Mouse (Mus musculus): ENCODE data around the gene Slc6a11.

The Slc6a11 gene

DNA sequence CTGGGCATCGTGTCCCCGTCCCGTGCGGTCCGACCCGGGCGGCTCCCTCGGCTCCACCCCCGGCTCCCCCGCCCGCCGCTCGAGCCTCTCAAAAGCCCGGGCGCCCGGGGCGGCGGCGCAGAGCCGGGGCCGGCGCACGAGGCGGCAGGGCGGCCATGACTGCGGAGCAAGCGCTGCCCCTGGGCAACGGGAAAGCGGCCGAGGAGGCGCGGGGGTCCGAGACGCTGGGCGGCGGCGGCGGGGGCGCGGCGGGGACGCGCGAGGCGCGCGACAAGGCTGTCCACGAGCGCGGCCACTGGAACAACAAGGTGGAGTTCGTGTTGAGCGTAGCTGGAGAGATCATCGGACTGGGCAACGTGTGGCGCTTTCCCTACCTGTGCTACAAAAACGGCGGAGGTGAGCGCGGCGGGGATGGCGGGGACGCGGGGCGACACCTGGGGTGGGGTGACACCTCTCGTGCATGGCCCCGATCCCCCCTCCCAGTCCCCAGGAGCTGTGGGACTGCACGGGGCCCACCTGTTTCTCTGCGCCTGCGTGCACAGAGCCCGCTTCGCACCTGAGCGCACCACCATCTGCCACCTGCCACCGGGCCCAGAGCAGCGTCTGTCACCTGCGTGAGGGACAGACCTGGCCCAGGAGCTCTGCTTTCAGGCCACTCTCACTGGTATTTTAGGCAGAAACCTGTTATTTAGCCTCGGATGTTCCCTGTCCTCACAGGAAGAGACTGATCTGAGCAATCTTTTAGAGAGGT, at the start of gene Slc6a11:
TSS of gene Slc6a11 (plus strand) at position 120 of the 751 bp plus-strand sequence.
- no peak for DNase-seq (ENCODE audit: low read depth, low spot score)

DNA sequence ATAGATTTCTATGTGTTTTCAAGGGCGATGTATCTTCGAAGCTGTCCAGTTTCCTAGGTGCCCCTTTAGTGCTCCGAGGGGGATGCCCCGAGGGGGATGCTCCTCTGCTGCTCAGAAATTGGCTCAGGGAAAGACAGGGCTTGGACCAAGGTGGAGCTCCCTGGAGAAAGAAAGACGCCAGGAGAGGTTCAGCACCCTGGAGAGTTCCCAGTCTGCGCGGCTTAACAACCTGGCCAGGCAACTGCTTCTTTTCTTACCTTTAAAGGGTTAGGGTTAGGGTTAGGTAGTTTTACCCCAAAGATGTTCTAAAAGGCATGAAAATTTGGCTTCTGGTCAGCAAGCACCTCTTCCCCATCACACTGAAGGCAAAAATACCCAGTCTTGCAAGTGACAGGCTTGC, 43.9 kb upstream of the Slc6a11 start:
- DNase-seq (ENCODE audit: low read depth, low spot score) = no peak

DNA sequence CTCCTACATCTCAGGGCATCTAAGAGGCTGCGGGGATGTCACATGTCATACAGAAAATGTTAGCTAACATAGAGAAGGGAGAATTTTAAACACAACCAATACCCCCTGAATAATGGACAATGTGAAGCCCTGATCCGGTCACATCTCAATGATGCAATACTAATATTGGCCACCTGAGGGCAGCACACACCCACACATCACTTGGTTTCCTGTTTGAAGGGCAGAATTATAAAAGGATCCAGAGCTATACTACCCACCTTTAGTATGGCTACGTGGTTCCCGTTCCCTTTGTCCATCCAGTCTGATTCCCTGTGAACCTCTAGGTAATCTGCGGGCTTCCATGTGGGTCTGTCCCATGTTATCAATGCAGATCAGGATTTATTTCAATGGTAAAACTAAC, 41.4 kb upstream of the Slc6a11 start:
- peak; percentile 18 for DNase-seq (ENCODE audit: low read depth, low spot score)

DNA sequence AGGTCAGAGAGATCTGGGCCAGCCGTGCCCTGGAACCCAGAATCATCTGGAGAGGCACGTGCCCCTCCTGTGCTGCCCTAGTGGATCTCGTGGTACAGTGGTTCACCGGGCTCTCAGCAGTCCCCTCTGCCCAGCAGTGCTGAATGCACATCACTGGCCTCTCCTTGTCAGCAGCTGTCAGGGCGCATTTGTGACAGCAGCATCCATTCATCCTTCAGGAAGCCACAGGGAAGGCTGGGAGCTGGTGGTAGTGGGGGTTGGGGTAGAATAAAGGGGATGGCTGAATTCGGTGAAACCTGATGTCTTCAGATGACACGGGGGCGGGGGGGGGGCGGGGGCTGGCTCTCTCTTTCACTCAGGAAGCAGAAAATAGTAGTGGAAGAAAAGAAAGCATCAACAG, 38.8 kb upstream of the Slc6a11 start:
- DNase-seq (ENCODE audit: low read depth, low spot score) = no peak

DNA sequence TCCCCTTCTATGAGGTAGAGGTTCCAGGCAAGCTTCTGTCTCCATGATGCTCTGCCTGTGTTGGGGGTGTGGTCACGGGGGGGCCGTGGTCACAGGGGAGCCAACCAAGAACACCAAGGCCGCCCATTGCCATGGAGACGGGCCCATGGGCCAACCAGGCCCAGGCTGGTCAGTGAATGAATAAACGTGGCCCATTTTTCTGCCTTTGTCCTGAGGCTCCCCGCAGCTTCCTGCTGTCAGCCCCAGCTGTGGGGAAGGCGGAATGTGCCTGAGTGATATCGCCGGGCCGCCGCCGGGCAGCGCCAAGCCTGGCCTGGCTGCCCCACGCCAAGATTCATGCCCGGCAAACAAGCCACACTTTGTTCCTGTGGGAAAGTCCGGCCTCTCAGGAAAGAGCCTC, 36.8 kb upstream of the Slc6a11 start:
- no peak for DNase-seq (ENCODE audit: low read depth, low spot score)

DNA sequence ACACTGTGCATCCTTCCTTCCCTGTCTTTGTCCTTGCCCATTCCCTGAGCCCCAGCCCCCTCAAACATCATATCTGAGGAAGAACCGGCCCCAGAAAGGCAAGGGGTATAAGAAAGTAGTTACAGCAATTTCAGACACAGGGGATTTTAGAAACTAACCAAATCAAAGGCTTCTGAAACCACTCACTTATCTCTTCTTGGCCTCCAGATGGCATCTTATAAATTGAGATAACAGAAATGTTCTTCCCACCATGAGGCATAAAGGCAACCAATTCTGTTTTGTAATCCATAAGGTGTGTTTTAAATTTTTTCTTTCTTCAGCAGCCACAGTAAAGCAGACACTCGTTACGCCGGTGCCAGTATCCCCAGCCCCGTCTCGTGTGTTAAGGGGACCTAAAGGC, 34.5 kb upstream of the Slc6a11 start:
- DNase-seq (ENCODE audit: low read depth, low spot score) = no peak

DNA sequence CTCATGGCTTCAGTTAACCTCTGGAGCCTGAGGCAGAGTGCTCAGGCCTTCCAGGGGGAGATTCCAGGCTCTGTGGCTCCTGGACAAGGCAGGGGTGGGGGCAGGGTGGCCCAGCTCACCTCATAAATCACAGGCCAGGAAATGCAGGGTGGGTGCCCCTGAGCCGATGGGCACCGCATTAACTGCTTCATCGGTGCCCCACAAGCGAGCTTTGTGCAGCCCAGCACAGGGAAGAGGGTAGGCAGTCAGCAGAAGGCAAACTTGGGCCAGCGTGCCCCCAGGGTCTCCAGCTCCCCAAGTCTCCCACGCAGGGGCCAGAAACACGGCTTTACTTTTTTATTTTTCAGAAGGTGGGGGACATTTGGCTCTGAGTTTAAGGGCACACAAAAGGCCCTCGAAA, 29.1 kb upstream of the Slc6a11 start:
- DNase-seq (ENCODE audit: low read depth, low spot score) = no peak

DNA sequence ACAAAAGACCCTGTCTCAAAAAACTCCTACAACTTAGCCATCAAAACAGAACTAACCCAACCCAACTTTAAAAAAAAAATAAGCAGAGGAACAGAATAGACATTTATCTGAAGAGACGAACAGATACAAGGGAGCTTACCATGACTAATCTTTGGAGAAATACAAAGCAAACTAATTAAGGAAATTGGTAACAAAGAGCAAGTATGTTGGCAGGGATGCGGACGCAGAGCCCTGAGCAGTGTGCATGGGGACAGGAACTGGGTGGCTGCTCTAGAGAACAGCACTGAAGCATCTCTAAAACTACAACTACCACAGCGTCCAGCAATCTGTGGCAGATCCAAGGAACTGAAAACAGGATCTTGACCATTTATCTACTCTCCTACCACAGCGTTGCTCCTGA, 11.5 kb upstream of the Slc6a11 start:
- DNase-seq (ENCODE audit: low read depth, low spot score) = no peak

DNA sequence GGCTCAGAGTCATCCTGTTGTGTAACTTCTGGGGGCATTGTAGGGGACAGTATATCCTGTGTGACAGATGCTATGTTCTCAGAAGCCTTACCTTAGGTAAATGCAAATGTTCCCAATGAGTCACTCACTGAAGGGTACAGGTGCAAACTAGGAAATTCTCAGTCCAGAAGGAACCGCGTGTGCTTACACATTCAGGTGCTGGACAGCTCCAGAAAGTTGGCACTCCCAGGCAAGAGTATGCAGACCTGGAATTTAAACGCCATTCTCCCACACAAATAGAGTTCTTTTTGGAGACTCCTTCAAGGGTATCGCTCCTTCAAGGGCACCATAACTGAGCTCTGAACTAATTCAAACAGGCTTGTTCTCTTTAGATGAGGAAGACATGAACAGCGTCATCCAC, 5.5 kb upstream of the Slc6a11 start:
- DNase-seq (ENCODE audit: low read depth, low spot score) = no peak

DNA sequence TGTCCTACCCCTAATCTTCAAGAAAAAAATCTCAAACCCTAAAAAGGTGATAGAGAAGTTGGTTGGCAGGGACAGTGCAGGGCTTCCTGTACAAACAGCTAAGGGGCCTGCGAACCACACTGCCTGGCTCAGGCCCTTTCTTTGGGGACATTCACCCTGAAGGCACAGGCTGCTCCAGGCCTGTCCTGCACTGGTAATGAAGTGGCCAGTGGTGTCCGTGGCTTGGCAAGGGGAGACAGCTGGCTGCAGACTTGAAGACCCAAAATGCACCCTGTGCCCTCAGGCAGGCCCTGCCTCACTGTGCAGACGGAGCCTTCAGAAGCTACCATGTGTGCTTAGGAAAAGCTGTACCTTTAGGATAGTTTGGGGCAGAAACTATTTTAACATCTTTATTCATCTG, 1.4 kb downstream of the Slc6a11 start:
- DNase-seq (ENCODE audit: low read depth, low spot score) = no peak

DNA sequence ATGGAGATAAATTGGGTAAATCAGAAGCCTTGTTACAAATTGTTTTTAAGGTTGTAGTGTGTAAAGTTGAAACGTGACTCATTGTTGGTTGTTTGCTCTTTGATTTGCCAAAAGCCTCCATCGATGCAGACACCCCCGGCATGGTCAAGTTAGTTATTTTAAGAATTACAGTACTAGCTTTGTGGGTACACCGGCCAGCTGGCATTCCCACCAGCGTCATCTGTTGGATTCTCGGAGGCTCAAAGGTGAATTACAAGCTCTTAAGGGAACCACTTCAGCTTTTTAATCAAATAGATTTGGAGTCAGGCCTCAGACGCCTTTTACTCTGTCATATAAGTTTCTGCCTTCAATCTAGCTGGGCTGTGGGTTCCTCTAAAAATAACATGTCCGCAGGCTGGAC, 1.9 kb downstream of the Slc6a11 start:
- DNase-seq (ENCODE audit: low read depth, low spot score) = no peak

DNA sequence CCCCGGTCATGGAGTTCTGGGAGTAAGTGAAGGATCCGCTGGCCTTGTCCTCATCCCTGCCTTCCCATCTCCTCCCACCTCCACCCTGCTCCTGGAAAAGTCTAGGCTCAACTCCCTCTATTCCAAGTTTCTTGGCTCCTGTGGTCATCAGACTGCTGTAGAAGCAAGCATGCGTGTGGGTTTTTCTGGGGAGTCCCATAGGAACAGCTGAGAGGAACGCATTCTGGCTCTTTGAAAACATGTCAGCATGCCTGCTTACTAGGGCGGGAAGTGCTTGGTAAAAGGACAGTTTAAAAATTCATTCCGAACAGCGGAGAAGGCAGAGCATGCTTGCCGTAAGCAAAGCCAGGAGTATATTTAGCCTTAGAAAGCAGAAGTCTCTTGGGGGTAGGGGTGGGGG, 7.9 kb downstream of the Slc6a11 start:
- no peak for DNase-seq (ENCODE audit: low read depth, low spot score)

DNA sequence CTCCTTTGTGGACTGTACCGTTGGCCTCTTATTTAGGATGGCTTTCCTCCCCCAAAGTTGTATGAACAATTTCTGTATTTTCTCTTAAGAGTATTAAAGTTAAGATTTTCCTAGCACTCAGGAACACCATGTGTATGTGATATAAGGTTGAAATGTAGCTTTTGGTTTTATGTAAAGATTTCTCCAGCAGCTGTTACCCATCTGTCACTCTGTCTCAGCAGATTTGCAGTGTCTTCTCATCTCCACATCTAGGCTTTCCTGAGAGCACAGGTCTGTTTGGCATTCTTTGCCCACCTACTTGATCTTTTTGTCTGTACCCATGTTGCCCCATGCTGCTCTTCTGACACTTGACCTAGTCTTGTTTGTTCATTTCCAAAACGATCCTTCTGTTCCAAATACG, 10.4 kb downstream of the Slc6a11 start:
- no peak for DNase-seq (ENCODE audit: low read depth, low spot score)

DNA sequence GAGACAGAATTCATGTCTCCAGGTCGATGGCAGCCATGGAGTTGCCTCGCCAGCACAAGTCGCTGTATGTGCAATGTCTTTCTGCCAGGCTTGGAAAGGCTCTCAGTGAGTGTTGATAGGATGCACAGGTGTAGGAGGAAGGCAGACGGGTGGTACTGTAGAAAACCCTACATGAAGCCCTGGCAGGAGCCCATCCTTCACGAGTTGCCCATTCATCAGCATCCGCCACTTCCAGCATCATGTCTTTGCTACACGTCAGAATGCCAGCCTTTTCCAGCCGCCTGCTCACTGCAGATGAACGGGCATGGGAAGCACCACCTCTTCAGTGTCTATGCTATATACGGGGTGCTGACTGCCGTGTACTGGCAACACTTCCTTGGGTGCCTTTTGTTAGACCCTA, 11.4 kb downstream of the Slc6a11 start:
- DNase-seq (ENCODE audit: low read depth, low spot score) = no peak

DNA sequence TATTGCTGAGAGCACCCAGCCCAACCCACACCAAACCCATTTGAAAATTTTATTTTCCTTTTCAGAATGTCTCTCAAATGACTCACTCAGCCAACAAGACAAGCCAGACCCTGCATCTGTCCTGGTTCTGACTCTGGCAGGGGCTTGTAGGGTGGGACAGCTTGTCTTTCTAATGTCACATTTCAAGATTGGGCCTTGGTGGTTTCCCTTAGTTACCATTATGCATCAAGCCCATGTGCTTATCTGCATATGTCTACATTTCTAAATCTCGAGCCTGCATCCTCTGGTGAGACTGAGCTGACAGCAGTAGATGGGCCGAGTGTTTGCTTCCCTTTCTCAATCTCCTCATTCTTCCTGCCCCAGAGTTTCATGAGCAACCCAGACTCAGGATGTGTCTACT, 12.5 kb downstream of the Slc6a11 start:
- no peak for DNase-seq (ENCODE audit: low read depth, low spot score)

DNA sequence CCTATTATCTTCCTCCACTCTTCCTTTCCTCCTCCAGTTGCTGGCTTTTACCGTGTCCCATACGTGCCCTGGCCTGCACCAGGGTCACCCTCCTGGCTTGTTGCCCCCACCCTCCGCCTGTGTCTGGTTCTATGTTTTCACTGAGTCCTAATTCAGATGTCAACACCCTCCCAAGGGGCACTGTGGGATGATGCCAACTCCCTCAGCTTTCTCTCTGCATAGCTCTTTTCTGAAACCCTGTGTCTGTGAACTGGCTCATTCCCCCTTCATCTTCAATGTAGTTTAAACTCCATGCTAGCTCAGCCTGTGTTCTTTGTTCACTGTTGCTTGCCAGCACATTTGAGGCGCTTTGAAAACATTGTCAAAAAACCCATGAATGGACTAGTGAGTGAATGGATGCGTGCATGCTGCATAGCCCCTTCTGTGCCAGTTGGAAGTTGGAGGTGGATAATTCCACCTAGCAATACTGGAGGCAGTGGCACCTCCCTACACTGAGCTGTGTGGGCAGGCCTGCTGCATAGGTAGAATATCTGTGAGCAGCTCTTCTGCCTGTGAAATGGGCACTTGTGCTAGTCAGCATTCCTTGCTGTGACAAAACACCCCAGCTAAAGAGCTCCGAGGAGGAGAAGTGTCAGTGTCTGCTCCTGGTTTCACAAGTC, 13.5 kb downstream of the Slc6a11 start:
- no peak for DNase-seq (ENCODE audit: low read depth, low spot score)

DNA sequence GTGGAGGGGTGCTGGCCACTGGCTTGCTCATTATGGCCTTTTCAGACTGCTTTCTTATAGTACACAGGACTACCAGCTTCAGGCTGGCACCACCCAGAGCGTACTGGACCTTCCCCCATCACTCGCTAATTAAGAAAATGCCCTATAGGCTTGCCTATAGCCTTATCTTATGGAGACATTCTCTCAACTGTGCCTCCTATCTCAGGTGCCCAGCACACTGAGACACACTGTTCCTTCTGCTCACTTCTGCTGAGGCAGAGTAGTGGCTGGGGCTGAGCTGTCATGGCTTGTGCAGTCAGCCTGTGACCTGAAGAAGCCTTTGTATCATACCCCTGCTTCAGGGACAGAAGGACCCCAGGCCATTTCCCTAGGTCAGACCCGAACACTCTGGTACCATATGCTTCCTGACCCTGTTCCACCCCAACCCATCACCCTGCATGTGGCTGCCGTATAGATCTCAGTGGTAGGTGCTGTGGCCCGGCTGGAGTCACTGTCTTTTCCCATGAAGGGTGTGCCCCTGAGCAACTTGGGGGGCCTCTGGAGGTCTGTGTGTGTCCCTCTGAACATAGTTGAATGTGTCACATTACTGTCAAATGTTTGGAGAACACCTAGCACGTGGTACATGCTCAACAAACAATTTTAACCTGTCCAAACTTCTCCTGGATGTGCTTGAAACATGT, 14.7 kb downstream of the Slc6a11 start:
- no peak for DNase-seq (ENCODE audit: low read depth, low spot score)

DNA sequence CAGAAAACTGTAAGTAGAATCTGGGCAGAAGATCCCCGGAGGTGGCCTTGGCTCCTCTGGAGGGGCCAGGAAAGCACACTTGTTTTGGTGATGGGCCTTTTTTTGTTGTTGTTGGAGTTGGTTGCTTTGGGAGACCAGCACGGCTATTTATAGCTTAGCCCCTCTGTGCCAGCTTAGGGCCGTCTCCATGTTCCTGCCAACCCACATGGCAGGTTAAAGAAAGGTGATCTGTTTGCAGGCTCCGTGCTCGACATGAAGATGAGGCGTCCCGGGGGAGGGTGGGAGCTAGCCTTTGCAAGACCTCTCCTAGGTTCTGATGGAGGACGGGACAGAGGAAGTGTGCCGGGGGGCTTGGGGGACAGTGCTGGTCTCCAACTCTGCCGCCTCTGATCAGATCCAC, 24.7 kb downstream of the Slc6a11 start:
- DNase-seq (ENCODE audit: low read depth, low spot score) = peak; percentile 25

DNA sequence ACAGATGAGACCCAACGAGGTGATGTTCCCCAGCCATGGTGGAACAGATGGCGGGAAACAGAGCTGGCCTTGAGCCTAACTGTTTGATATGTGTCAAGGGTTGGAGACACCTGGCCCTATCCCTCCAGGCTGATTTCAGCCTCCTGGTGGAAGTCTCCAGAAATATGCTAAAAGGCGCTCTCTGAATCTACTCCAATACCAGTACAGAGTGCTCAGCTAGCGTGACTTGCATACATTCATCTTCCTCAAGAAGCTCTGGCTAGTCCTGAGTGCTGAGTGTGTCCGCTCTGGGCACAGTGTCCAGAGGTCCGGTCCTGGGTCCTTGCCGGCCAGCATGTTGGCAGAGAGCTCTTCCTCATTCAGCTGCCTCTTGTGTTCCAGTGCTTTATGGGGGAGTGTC, 27.8 kb downstream of the Slc6a11 start:
- no peak for DNase-seq (ENCODE audit: low read depth, low spot score)

DNA sequence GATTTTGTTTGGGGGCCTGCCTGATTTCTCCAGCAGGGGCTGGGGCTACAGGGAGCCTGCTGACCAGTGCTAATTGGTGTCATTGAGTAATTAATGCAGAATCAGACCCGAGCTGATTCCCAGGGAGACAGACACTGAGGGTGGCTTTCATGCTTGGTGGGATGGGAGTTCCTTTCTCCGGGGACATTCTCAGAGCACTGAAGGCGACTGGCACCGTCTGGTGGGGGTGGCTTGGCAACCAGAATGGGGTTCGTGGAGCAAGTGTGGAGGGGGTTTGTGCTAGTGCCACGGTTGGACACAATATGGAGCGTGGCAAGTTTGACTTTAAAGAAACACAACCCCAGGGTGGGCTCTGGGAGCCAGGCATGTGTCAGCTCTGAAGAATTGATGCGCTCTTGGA, 29.7 kb downstream of the Slc6a11 start:
- DNase-seq (ENCODE audit: low read depth, low spot score) = no peak

DNA sequence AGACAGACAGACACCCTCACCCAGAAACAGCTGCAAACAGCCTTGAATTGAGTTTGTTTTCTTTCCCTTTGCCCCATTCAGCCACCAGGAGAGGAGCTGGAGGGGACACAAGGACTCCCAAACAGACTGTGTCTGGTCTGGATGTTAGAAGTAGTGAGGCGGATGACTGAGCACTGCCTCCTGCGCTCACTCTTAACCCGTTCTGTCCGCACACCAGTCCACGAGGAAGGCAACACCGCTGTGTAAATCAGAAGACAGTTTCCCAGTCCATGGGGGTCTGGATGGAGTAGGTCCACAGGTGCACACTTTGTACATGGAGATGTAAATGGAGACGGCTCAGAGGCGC, 43.0 kb downstream of the Slc6a11 start:
- no peak for DNase-seq (ENCODE audit: low read depth, low spot score)

DNA sequence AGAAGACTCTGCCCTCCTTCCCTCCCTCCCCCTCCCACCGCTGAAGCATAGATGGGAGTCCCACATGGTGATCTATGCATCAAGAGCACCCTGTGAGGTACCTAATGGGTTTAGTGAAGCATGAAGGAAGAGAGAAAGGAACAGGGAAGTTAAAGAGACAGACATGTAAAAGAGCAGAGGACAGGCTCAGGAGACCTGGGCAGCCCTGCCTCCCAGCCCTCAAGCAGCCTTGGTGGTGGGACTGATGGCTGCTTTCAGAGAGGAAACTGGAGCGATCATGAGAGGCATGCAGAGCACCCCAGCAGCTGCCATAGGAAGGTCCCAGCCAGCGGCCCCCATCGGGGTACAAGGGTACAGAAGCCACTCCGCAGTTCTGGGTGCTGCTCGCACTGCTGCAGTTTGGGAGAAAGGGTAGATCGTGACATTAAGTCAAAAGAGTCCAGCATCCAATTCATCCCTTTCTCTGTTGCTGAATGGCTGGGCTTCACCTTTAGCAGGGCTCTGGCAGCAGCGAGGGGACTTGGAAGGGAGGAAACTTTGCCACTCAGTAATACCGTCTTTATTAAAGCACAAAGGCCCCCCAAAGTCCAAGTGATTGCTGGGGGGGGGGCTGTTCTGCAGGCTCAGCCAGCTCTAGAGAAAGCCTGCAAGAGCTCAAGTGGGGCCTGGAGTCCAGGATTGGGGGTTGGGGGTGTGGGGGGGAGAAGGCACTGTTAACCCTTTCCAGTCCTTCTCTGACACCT, 43.5 kb downstream of the Slc6a11 start:
- DNase-seq (ENCODE audit: low read depth, low spot score) = no peak
